Mouse (Mus musculus) MEL (cell line): ENCODE data around the gene Bpifb5. TPM values are rescaled to one million over a fixed set of nuclear protein-coding genes. Genes with fewer than 3 reads are reported as not detected.
"Not testable (repeated sequence)": the region's sequence is repeated elsewhere in the genome, so short reads cannot be mapped to it uniquely, and the experiment has no call there.

Source experiments
- DNase-seq: peaks from one replicate; pipeline ENCODE4 v3.0.0; 2011; ENCODE audit warnings: low read depth, low spot score
- H3K27ac ChIP-seq: 2 replicates; pipeline ENCODE4 v1.5.1; 2012; ENCODE audit warnings: low read depth, mild to moderate bottlenecking, control low read depth, low read length, moderate library complexity; ENCODE audit not compliant: control insufficient read depth
- H3K27me3 ChIP-seq, 2 experiments: fragments of 150-350 bp in 1 of 2; sonication (generic) in 1 of 2; 2 replicates each; pipeline ENCODE4 v1.6.1; 2012; ENCODE audit warnings: low read length in 2 of 2, mild to moderate bottlenecking in 2 of 2, improper control_type of control experiment in 1 of 2, moderate library complexity in 1 of 2; ENCODE audit not compliant: insufficient read depth in 2 of 2, control insufficient read depth in 1 of 2
- H3K36me3 ChIP-seq, 2 experiments: 2 replicates each; pipeline ENCODE4 v1.6.1; 2012 to 2014; ENCODE audit warnings: low read length in 2 of 2, improper control_type of control experiment in 1 of 2, inconsistent platforms in 1 of 2, mild to moderate bottlenecking in 1 of 2; ENCODE audit not compliant: insufficient read depth in 2 of 2, control insufficient read depth in 1 of 2
- H3K4me1 ChIP-seq, 2 experiments: fragments of 150-350 bp in 1 of 2; sonication (generic) in 1 of 2; 2 replicates each; pipeline ENCODE4 v1.6.1; 2012; ENCODE audit warnings: low read length in 2 of 2, improper control_type of control experiment in 1 of 2, mild to moderate bottlenecking in 1 of 2; ENCODE audit not compliant: insufficient read depth in 2 of 2, control insufficient read depth in 1 of 2
- H3K4me3 ChIP-seq, 2 experiments: fragments of 150-350 bp in 1 of 2; sonication (generic) in 1 of 2; 2 replicates each; pipeline ENCODE4 v1.5.1; 2012; ENCODE audit warnings: low read depth in 2 of 2, low read length in 2 of 2, mild to moderate bottlenecking in 2 of 2, moderate library complexity in 2 of 2, control low read depth in 1 of 2, improper control_type of control experiment in 1 of 2; ENCODE audit not compliant: control insufficient read depth in 1 of 2, insufficient read depth in 1 of 2
- H3K79me2 ChIP-seq: 2 replicates; pipeline ENCODE4 v1.6.1; 2012; ENCODE audit warnings: mild to moderate bottlenecking, low read length, moderate library complexity; ENCODE audit not compliant: control insufficient read depth, poor library complexity, insufficient read depth
- H3K9ac ChIP-seq: 2 replicates; pipeline ENCODE4 v1.6.1; 2012; ENCODE audit warnings: low read depth, mild to moderate bottlenecking, control low read depth, low read length, moderate library complexity; ENCODE audit not compliant: control insufficient read depth, poor library complexity, severe bottlenecking
- H3K9me3 ChIP-seq: fragments of 150-350 bp; sonication (generic); replicated peaks from 2 replicates; pipeline ENCODE4 v1.6.1; 2012; ENCODE audit warnings: mild to moderate bottlenecking, low read length, improper control_type of control experiment, moderate library complexity; ENCODE audit not compliant: insufficient read depth
- BHLHE40 ChIP-seq: IDR thresholded peaks from 2 replicates; pipeline ENCODE4 v1.6.1; 2012; ENCODE audit warnings: low read depth, mild to moderate bottlenecking, inconsistent platforms, low read length, improper control_type of control experiment, borderline replicate concordance
- CHD1 ChIP-seq: IDR thresholded peaks from 2 replicates; pipeline ENCODE4 v1.6.1; 2012; ENCODE audit warnings: low read depth, mild to moderate bottlenecking, inconsistent platforms, low read length, improper control_type of control experiment
- HCFC1 ChIP-seq: IDR thresholded peaks from 2 replicates; pipeline ENCODE4 v1.6.1; 2012; ENCODE audit warnings: low read depth, mild to moderate bottlenecking, inconsistent platforms, low read length, improper control_type of control experiment, moderate library complexity
- JUND ChIP-seq: IDR thresholded peaks from 2 replicates; pipeline ENCODE4 v1.6.1; 2011; ENCODE audit warnings: low read depth, mild to moderate bottlenecking, improper control_type of control experiment, low read length
- KAT2A ChIP-seq: conservative IDR thresholded peaks from 2 replicates; pipeline ENCODE4 v1.6.1; 2012; ENCODE audit warnings: low read depth, low read length, improper control_type of control experiment, inconsistent platforms
- MAFK ChIP-seq: IDR thresholded peaks from 2 replicates; pipeline ENCODE4 v1.6.1; 2011; ENCODE audit warnings: low read depth, mild to moderate bottlenecking, low read length, improper control_type of control experiment, borderline replicate concordance
- MAZ ChIP-seq: IDR thresholded peaks from 2 replicates; pipeline ENCODE4 v1.6.1; 2012; ENCODE audit warnings: low read depth, mild to moderate bottlenecking, inconsistent platforms, low read length, improper control_type of control experiment
- MEF2A ChIP-seq: IDR thresholded peaks from 2 replicates; pipeline ENCODE4 v1.6.1; 2014; ENCODE audit warnings: low read depth, mild to moderate bottlenecking, inconsistent platforms, low read length, improper control_type of control experiment; ENCODE audit not compliant: poor library complexity, insufficient replicate concordance, severe bottlenecking; ENCODE audit errors: extremely low read depth
- MXI1 ChIP-seq: IDR thresholded peaks from 2 replicates; pipeline ENCODE4 v1.6.1; 2011; ENCODE audit warnings: mild to moderate bottlenecking, low read depth, low read length, improper control_type of control experiment
- MYB ChIP-seq: IDR thresholded peaks from 2 replicates; pipeline ENCODE4 v1.6.1; 2011; ENCODE audit warnings: mild to moderate bottlenecking, low read depth, low read length, improper control_type of control experiment
- SIN3A ChIP-seq: IDR thresholded peaks from 2 replicates; pipeline ENCODE4 v1.6.1; 2012; ENCODE audit warnings: low read length, improper control_type of control experiment, inconsistent platforms
- UBTF ChIP-seq: IDR thresholded peaks from 2 replicates; pipeline ENCODE4 v1.6.1; 2012; ENCODE audit warnings: low read depth, mild to moderate bottlenecking, inconsistent platforms, low read length, improper control_type of control experiment, moderate library complexity, borderline replicate concordance; ENCODE audit not compliant: insufficient read depth
- USF2 ChIP-seq, 2 experiments: IDR thresholded peaks; 2 replicates each; pipeline ENCODE4 v1.6.1; 2011 to 2012; ENCODE audit warnings: improper control_type of control experiment in 2 of 2, low read length in 2 of 2, borderline replicate concordance in 1 of 2, inconsistent platforms in 1 of 2, low read depth in 1 of 2, mild to moderate bottlenecking in 1 of 2; ENCODE audit not compliant: insufficient read depth in 1 of 2
- ZNF384 ChIP-seq: IDR thresholded peaks from 2 replicates; pipeline ENCODE4 v1.6.1; 2012; ENCODE audit warnings: low read depth, mild to moderate bottlenecking, inconsistent platforms, low read length, improper control_type of control experiment
- polyA plus RNA-seq, 2 experiments: library from polyadenylated mRNA; stranded (reverse) in 1 of 2; unstranded in 1 of 2; fragments of >175 nt in 1 of 2; fragments of >200 nt in 1 of 2; gene quantifications; 2 replicates each; pipeline versions ENCODE4 v1.2.1 to v1.2.4; 2012; ENCODE audit warnings: low replicate concordance in 2 of 2, low read depth in 1 of 2; ENCODE audit not compliant: insufficient read length in 2 of 2, insufficient read depth in 1 of 2, missing spikeins in 1 of 2
- total RNA-seq: library from RNA; depleted of rRNA; stranded (reverse); fragments of 300-350 nt; gene quantifications from 2 replicates; pipeline ENCODE4 v1.2.3, GENCODE M21; 2012; rRNA removed

The Bpifb5 gene
- total and polyA plus RNA-seq, 3 experiments: not detected

DNA sequence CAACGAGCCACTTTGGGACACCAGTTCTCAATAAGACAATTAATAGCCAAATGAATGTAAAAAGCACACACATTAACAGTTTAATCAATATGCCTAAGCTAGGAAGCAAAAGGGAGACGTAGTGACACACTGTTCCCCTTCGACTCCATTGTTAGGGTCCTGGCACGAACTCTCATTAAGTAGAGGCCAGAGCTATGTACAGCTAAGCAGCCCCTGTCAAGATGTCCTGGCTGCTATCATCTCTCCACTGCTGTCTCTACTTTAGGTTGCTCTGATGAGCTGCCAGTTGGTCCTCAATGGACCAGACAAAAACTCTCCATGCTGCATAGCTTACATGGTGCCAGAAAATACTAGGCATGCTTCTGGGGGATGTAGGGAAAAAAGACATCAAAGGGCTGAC is 32.2 kb downstream of the Bpifb5 start:
- no peaks in the 10 kb centered on the region for H3K27me3 ChIP-seq
- no peak for DNase-seq
- H3K9me3 ChIP-seq: no peaks in the 10 kb centered on the region
- H3K9ac ChIP-seq: no peak overlapping the region
- H3K4me3 ChIP-seq: no peak overlapping the region
- H3K4me1 ChIP-seq: no peaks in the 10 kb centered on the region
- no peaks in the 10 kb centered on the region for H3K36me3 ChIP-seq
- TF ChIP-seq UBTF (no peak), MYB (no peak), MEF2A (no peak), SIN3A (no peak), MXI1 (no peak), MAZ (no peak), USF2 (IDR thresholded peaks at IDR 0.05; ENCODE audit: borderline replicate concordance in 1 of 2, insufficient read depth in 1 of 2, low read depth in 1 of 2, low read length in 2 of 2) (no peak), BHLHE40 (no peak), MAFK (no peak), KAT2A (no peak), HCFC1 (no peak), CHD1 (no peak), ZNF384 (no peak), JUND (no peak)
- TF ChIP-seq, all 39 proteins: peak for 0
- no peak overlapping the region for H3K27ac ChIP-seq
- H3K79me2 ChIP-seq: no peaks in the 10 kb centered on the region

- H3K4me3 ChIP-seq, H3K9ac ChIP-seq, H3K4me1 ChIP-seq, H3K36me3 ChIP-seq, H3K27ac ChIP-seq, DNase-seq, H3K79me2 ChIP-seq, H3K9me3 ChIP-seq, H3K27me3 ChIP-seq: not testable (repeated sequence)
Observed at GRCm38 (mm10) chr2:154257554-154257953, 34.0 kb downstream of the Bpifb5 start, which contains the start of gene Bpifb9a. Gene Bpifb9a, plus strand, starts transcription at chr2:154257854.

DNA sequence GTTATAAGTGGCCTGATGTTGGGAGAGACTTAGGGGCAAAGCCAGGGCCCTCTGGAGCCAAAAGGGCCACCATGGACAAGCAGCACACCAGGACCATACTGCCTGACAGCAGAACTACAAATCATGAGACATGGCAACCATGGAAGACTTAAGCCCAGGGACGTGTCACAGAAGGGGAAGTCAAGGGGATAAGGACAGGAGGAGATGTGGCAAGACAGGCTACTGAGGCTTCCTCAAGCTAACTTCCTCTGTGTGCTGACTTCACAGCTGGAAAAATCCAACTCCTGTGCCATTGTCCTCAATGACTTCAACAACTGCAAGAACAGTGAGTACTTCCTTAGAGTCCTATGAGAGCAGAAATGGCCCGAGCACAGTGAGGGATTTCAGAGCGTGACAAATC is 40.9 kb downstream of the Bpifb5 start:
- H3K27ac ChIP-seq: not testable (repeated sequence)

More for the DNA sequence above, 40.9 kb downstream of the Bpifb5 start:
- H3K9me3 ChIP-seq, H3K27me3 ChIP-seq, H3K4me3 ChIP-seq, H3K79me2 ChIP-seq, DNase-seq, H3K4me1 ChIP-seq, H3K36me3 ChIP-seq, H3K9ac ChIP-seq: not testable (repeated sequence)

Other genes starting within 250 kb of the Bpifb5 start
- not detected in 2 replicates for gene Bpifa6, start 248.8 kb upstream of the Bpifb5 start, total RNA-seq
- not detected for gene Bpifa6, start 248.8 kb upstream of the Bpifb5 start, polyA plus RNA-seq
- not detected in 2 replicates for gene Bpifa2, start 215.5 kb upstream of the Bpifb5 start, total RNA-seq
- not detected for gene Bpifa2, start 215.5 kb upstream of the Bpifb5 start, polyA plus RNA-seq
- not detected in 2 replicates for gene Bpifa3, start 93.4 kb upstream of the Bpifb5 start, total RNA-seq
- gene Bpifa3, start 93.4 kb upstream of the Bpifb5 start, polyA plus RNA-seq: not detected
- gene Bpifa1, start 80.9 kb upstream of the Bpifb5 start, total RNA-seq: not detected in 2 replicates
- not detected for gene Bpifa1, start 80.9 kb upstream of the Bpifb5 start, polyA plus RNA-seq
- not detected in 2 replicates for gene Bpifa5, start 61.1 kb upstream of the Bpifb5 start, total RNA-seq
- not detected for gene Bpifa5, start 61.1 kb upstream of the Bpifb5 start, polyA plus RNA-seq
- not detected in 2 replicates for gene Bpifb1, start 32.9 kb upstream of the Bpifb5 start, total RNA-seq
- not detected for gene Bpifb1, start 32.9 kb upstream of the Bpifb5 start, polyA plus RNA-seq
- not detected in 2 replicates for gene Bpifb9a, start 34.1 kb downstream of the Bpifb5 start, total RNA-seq
- not detected for gene Bpifb9a, start 34.1 kb downstream of the Bpifb5 start, polyA plus RNA-seq
- gene Bpifb9b, start 83.5 kb downstream of the Bpifb5 start, total RNA-seq: not detected in 2 replicates
- gene Bpifb9b, start 83.5 kb downstream of the Bpifb5 start, polyA plus RNA-seq: not detected
- 14.1 and 14.7 TPM in 2 replicates for gene Cdk5rap1, start 149.3 kb downstream of the Bpifb5 start, total RNA-seq
- 10 to 100 TPM in 1 of 2 experiments, not detected in 1; 13.1 TPM for gene Cdk5rap1, start 149.3 kb downstream of the Bpifb5 start, polyA plus RNA-seq
- gene Snta1, start 184.4 kb downstream of the Bpifb5 start, total RNA-seq: 2.7 and 3.0 TPM in 2 replicates
- gene Snta1, start 184.4 kb downstream of the Bpifb5 start, polyA plus RNA-seq: 1 to 10 TPM in 1 of 2 experiments, not detected in 1; 6.7 TPM
- gene Cbfa2t2, start 212.7 kb downstream of the Bpifb5 start, total RNA-seq: 5.9 and 8.9 TPM in 2 replicates
- 10 to 100 TPM in 1 of 2 experiments, not detected in 1; 23.1 TPM for gene Cbfa2t2, start 212.7 kb downstream of the Bpifb5 start, polyA plus RNA-seq